Mouse (Mus musculus): ENCODE data around the gene Atp5f1. TPM values are rescaled to one million over a fixed set of nuclear protein-coding genes. Genes with fewer than 3 reads are reported as not detected.

Gene Atp5f1
- polyA plus RNA-seq, 1 experiment from 2014 or later, result 499 TPM

Other genes with a start within 250 kb of the Atp5f1 start
- 114 and 121 TPM in 2 replicates for gene Rap1a, start 158.8 kb downstream of the Atp5f1 start, polyA plus RNA-seq (2014; fragmentation: Nextera tagmentation; extraction: Ambion mirVana)
- 0.36 and 0.92 TPM in 2 replicates for gene Adora3, start 89.2 kb downstream of the Atp5f1 start, polyA plus RNA-seq (2014; fragmentation: Nextera tagmentation; extraction: Ambion mirVana)
- 0.26 and 0.27 TPM in 2 replicates for gene Tmigd3, start 89.2 kb downstream of the Atp5f1 start, polyA plus RNA-seq (2014; fragmentation: Nextera tagmentation; extraction: Ambion mirVana)
- 5.6 and 5.9 TPM in 2 replicates for gene I830077J02Rik, start 27.4 kb downstream of the Atp5f1 start, polyA plus RNA-seq (2014; fragmentation: Nextera tagmentation; extraction: Ambion mirVana)
- gene Wdr77, start 730 bp downstream of the Atp5f1 start, polyA plus RNA-seq (2014; fragmentation: Nextera tagmentation; extraction: Ambion mirVana), result 154 and 167 TPM in 2 replicates
- gene Ovgp1, start 13.6 kb upstream of the Atp5f1 start, polyA plus RNA-seq (2014; fragmentation: Nextera tagmentation; extraction: Ambion mirVana), result 1.0 and 1.7 TPM in 2 replicates
- gene Pifo, start 54.5 kb upstream of the Atp5f1 start, polyA plus RNA-seq (2014; fragmentation: Nextera tagmentation; extraction: Ambion mirVana), result not detected in 2 replicates
- not detected in 2 replicates for gene Chil5, start 72.7 kb upstream of the Atp5f1 start, polyA plus RNA-seq (2014; fragmentation: Nextera tagmentation; extraction: Ambion mirVana)
- gene Chia1, start 153.1 kb upstream of the Atp5f1 start, polyA plus RNA-seq (2014; fragmentation: Nextera tagmentation; extraction: Ambion mirVana), result not detected in 2 replicates
- not detected in 2 replicates for gene Chil3, start 207.5 kb upstream of the Atp5f1 start, polyA plus RNA-seq (2014; fragmentation: Nextera tagmentation; extraction: Ambion mirVana)